Mouse (Mus musculus) adrenal gland, adult 8-10 months (tissue): ENCODE data around the gene Arl4a. TPM values are rescaled to one million over a fixed set of nuclear protein-coding genes. Genes with fewer than 3 reads are reported as not detected.
A peak's percentile ranks its signal among the peaks of the same experiment; 100 is the strongest.

Experiments used
- DNase-seq: peaks from one replicate; pipeline ENCODE4 v3.0.0; 2022
- total RNA-seq, 4 experiments: library from RNA; stranded (reverse); gene quantifications; 2 replicates each; pipeline ENCODE4 v1.2.4; 2022

Arl4a gene
- total RNA-seq, result 10 to 100 TPM; 21.6 to 46.9 (median 39.5) TPM

- peak; percentile 85 for DNase-seq
These were observed at the start of gene Arl4a for GRCm38 (mm10) chr12:40037876-40038463. TSS of gene Arl4a (minus strand) at chr12:40038025.

DNA sequence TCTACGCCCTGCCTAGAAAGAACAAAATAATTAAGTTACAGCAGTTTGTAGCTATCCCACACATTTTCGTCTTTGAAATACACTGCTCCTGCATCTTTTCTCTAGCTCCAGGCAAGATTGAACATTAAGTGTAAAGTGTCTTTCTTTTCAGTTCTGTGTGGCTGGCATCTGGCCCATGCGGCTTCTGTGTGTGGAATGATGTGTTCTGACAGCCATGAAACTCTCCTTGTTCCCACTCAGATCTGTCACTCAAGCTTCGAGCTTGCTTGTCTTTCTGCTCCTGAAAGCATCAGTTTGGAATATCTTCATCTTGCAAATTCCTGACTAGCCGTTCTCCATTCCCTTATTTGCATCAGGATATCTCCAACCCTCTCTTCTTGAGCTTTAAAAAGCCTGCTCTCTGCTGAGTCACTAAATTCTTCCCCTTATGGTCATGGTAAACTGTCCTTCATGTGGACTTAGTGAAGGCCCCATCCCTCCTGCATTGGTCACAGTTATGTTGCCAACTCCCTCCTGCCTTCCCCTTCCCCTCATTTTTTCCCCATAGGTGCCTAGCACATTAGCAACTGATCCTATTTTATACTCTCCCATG, 48.0 kb upstream of the Arl4a start:
- no peak for DNase-seq

DNA sequence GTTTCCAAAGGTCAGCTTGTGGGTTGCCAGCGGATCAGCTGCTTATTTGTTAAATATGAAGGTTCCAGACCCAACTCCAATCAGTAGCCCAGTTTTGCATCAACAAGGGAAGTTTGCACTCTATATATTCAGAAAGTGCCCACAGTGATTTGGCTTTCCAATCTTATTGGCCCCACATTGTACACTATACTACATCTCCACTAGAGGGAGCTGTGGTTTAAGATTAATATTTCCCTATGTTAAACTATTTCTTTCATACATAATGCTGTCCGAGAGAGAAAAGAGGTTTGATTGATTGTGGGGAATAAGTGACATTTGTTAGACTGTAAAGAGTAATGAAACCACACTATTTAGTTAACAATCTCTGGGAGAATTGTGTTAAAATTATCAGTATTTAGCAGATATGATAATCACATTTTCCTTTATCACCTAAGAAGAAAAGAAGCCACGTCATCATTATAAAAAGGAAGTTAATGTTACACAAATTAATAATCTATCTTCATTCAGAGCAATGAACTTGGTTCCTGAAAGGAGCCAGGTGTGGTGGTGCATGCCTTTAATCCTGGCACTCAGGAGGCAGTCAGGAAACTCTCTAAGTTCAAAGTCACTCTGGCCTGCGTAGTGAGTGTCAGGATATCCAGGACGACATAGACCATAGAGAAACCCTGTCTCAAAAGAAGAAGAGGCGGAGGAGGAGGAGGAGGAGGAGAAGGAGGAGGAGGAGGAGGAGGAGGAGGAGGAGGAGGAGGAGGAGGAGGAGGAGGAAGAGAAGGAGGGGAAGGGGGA, 44.8 kb upstream of the Arl4a start:
- DNase-seq, result no peak

DNA sequence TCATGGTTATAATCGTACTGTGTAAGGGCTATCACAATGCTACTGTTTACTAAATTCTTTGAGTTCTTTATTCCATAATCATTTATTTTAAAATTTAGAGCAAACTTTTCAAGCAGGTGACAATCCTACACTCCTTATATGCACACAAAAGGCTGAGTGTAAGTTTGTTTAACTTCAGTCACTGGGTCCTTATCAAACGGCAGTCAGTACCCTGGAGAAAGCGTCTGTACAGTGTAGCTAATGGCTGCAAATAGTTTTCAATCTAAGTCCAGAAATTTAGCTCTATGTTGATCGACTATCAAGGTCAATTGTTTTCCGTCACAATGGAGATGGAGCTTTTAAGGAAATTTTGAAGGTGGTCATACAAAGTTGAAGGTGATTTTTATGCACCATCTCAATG, 44.2 kb upstream of the Arl4a start:
- DNase-seq, result no peak

GRCm38 (mm10) chr12:40073660-40074059, 35.8 kb upstream of the Arl4a start:
- DNase-seq, result no peak

- no peak for DNase-seq
These were observed 9.2 kb upstream of the Arl4a start for GRCm38 (mm10) chr12:40047024-40047423.

DNA sequence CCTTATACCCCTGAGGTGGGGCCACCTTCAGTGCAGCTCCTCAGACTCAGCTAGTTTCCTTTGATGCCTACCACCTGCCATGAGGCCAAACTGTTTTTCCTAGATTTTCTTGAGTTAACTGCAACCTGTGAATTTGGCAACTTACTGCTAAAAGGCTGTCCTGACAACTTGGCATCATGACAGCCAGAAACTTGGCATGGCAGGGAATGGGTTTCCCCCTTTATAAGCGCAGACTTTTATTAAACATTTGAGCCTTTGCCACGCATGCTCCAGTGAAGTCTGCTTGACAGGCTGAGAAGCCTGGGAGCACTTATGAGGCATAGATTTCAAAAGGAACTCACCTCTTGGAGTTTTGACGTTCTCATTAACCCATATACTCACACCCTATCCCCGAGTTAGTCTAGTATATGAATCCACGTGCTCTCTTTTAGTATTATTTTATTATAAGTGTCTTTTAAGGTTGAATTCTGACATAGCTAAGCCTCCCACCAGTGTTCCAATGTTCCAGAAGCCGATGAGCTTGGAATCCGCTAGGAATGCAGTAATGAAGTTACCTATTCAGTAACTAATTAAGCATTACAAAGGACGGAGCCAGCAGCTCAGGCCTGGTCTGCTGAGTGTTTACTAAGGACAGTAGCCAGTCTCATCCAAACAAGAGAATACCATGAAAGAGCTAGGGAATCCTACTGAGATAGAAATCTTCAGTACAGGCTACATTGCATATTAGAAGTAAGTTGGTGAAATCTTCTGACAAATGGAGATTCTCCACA, 6.2 kb upstream of the Arl4a start:
- no peak for DNase-seq

DNA sequence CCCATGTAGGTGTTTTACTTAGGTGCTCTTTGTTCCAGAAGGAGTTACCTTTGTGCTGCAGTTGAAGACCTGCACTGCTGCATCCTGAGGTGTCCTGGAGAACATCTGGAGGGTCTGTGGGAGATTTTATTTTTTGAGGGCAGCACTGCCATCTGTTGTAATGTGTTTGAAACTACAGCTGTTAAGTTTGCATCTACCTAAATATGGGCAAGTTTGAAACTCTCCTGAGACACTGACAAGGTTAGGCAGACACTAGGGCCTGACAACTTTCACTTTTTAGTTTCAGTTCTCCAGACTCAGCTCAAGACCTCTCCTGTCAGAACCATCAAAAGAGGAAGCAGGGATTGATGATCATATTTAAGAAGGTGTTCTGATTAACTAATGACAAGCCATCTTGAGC, 2.2 kb upstream of the Arl4a start:
- no peak for DNase-seq

DNA sequence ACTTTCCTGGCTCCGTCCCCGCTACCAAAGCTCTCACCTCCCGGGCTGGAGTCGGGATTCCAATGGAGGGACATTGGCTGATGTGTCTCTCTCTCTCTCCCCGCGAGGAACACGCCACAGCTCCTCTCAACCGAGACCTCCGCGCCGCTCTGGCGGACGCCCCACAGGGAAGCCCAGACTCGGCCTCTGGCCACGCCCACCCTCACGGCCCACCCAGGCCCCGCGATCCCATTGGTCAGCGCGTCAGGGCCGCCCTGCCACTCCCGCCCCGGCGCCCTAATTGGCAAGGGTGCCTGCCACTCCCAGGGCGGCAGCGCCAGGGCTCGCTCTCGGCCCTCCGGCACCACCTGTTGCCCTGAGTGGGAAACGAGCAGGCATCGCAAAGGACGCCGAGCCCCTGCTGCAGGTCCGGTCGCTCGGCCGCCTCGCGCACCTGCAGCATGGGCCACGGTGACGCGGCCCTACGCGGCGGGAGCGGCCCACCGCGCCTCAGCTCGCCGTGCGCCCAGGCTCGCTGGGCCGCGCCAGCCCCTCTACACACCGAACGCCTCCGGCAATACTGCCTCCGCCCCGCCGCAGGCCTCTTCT, 505 bp downstream of the Arl4a start:
- DNase-seq, result peak; percentile 98

DNA sequence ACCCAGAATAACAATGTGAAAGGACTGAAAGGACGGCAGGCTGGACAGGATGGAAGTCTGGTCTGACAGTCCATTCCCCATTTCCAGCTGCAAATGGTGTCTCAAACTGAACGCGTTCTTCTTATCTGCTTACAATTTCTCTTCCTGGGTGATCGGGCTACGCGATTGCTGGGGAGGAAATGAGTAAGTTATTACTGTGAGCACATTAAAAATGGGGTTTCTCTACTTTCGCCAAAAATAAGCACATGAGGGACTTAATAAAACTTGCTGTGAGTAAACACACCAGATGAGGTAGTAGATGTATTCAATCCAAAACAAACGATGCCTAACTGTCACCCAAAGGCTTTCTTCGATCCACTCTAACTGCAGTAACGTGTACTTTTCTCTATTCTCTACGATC, 1.2 kb downstream of the Arl4a start:
- no peak for DNase-seq

GRCm38 (mm10) chr12:40035506-40035905, 2.3 kb downstream of the Arl4a start:
- no peak for DNase-seq

- DNase-seq, result no peak
These were observed 8.6 kb downstream of the Arl4a start for GRCm38 (mm10) chr12:40029201-40029600.

- no peak for DNase-seq
These were observed 10.0 kb downstream of the Arl4a start for GRCm38 (mm10) chr12:40027846-40028245.

DNA sequence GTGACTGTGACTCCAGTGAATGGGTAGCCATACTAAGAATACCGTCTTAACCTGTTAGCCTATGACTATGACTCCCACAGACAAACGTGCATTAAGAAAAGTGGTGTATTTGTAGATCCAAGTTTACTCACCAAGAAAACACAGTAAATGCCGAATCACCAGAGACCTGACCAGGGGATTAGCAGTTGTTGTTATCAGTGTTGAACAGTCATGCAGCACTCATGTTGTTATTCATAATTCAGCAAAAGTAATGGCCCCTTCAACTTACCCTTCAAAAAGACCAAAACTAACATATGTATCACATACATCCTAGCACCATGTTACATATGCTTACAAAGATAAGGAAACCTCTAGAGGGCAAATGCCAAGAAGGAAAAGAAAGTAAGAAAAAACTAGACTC, 10.4 kb downstream of the Arl4a start:
- no peak for DNase-seq

DNA sequence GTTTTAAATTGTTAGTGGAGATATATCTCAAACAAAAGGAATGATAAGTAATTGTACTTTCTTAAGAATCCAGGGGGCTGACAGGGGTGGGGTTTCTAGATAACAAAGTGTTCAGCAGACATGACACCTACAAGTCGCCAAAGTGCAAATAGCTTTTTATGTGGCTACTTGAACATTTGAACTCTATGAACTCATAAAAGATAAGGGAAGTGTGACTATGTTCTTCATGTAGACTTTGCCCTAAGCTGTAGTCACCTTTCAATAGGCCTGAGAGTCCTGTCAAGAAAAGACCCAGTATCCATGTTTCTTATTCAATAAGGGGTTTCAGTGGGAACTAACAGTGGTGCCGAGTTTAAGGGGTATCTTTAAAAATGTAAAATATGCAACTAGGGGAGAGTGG, 13.9 kb downstream of the Arl4a start:
- DNase-seq, result no peak

DNA sequence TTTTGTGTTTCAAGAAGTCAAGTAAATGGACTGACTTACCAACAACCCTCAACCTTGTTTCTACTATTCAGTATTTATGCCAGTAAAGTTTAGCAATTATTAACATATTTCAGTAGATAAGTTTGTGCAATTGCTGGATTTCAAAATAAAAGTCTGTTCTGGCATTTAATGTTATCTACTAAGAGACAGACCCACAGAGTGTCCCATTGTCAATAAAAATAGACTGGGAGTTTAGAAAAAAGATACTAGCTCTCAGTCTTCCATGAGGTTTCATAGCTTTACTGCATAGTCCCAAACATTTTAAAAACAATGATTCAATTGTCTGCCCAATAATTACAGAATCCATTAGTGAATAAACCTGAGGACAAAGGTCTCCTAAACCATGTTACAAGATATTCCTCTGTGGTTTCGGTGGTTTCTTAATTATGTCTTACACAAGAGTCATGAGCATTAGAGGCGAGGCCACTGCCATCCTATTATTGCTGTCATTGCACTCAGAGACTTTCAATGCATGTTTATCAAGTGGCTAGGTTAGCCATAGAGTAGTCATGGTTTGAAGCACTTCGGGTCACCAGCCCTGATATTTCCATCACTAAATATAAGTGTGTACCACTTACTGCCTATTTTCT, 14.7 kb downstream of the Arl4a start:
- DNase-seq, result no peak

DNA sequence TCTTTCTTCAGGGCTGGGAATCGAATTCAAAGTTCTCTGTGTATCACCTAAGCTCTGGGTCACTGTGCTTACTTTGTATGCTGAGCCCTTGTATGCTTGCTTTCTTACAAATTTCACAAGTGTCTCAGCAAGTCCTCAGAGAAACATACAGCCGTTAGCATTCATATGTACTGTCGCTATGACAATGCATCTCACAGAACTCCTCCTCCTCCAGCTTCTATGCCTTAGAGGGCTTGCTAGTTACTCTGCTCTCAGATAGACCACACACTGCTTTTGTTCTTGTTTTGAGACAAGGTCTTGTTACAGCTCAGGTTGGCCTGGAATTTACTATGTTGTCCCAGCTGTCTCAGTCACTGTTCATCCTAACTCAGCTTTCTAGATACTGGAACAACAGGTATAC, 15.5 kb downstream of the Arl4a start:
- DNase-seq, result no peak

DNA sequence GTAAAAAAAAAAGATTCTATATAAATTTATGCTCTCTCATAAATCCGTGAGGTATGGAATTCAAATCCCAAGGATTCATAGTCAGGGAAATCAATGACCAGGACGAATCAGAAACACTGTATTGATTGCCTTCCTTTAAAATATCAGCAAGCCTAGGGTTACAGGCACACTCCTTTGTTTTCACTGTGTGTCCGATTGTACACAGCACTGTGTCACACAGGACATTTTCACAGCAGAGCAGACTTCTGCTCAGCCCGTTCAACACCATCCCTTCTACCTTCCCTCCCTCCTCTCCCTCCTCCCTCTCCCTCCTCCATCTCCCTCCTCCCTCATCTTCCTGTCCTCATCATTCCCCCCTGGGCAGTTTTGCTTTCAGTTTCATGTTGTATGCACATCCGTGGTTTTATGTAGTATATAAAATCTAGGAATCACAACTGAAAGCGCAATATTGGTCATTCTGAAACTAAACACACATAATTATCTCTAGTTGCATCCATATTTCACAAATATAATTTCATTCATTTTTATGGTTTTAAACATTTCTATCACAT, 19.8 kb downstream of the Arl4a start:
- no peak for DNase-seq

DNA sequence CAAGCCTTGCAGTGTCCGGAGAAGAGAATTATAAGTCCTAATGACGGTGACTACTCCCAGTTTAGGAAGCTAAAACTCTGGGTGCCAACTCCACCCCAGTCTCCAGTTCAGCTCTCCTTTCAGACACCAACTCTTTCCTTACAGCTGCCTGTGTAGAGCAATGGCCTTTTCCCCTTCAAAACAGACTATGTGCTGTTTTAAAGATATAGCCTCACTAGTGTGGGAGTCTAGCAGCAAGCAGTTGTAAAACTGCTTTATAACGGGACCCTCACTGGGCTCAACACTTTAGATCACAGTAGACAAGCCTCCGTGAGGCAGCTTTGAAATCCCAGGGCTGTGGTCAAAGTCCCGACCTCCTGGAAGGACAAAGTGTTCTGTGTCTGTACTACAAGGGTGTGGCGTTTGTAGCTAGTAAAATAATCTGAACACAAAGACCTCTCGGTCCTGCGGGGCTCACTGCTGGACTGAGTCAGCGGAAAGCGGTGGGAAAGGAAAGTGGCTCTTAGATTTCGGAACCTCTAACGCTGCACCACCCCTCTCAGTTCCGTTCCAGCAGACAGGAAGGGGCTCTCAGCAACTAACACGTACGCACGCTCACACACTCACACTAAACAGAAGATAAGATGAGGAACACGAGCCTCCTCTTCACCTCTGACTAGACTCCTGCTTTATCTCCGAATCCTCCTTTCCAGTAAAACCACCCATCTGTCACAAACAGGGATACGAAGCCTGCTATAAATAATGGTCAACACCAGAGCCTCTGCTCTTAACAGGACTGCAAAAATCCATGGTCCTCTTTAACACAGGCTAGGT, 21.0 kb downstream of the Arl4a start:
- peak; percentile 25 for DNase-seq

DNA sequence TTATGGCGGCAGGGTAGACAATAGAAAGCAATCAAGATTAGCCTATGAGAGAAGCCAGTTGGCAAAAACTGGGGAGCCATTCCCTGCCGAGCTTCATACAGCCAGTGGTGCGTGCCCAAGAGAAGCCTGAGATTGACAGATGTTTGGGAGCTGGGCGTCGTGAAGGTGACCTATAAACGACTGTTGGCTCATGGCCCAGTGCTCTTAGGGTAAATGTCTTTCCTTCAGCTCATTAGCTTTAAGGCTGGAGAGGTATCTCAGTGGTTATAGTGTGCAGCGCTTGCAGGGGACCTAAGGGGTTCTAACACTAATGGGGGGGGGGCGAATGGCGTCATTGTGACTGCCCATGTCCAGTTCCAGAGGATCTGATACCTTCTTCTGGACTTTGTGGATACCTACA, 21.8 kb downstream of the Arl4a start:
- DNase-seq, result no peak

DNA sequence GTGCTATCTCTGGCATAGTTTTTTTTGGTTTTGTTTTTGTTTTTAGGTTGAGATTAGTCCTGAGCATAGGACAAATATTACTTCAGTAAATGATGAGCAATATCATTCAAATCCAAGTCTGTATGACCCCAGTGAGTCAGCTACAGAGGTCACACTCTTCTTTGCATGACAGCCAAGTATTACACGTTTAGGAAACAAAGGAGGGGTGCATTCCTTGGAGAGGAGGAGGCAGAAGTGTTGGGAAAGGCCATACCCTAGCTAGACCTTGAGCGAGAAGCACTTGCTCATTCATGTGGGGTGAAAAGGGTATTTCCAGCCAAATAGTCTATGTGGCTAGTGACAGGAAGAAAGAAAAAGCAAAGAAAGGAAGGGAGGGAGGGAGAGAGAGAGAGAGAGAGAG, 28.0 kb downstream of the Arl4a start:
- peak; percentile 34 for DNase-seq
